16 mouse cellular contexts compared by ENCODE assay signal in genomic region chr5:142417104-142417503, GRCm38 (mm10). TPM values are rescaled to one million over a fixed set of nuclear protein-coding genes. Genes with fewer than 3 reads are reported as not detected.
A peak's percentile ranks its signal among the peaks of the same experiment; 100 is the strongest.
DNase-seq lines count a peak whose midpoint lies in the region; ATAC-seq lines count a peak whose summit lies in the region.
"Had no signal": no experiment of that assay in that cellular context is flagged by ENCODE, and none has a peak within 500 bp of the region (broad histone marks: within the 10 kb centered on the region; RNA-seq: fewer than 3 reads in every experiment).

No protein-coding gene starts in this region.

- WGBS in liver, embryonic 11.5 days: 71% methylated on average over 3 of the region's 3 CpGs
- WGBS in forebrain, embryonic 11.5 days: 67% methylated on average over 3 of the region's 3 CpGs

- no peak overlapping the region for H3K4me2 ChIP-seq in liver, embryonic 11.5 days
- no peak overlapping the region for H3K4me2 ChIP-seq in forebrain, embryonic 11.5 days (ENCODE audit: low read depth, low read length, severe bottlenecking)
- H3K4me2 ChIP-seq: hindbrain, embryonic 12.5 days; midbrain, embryonic 12.5 days had no signal

- peaks cover 41% of the 10 kb centered on the region for H3K4me1 ChIP-seq in liver, embryonic 11.5 days (replicated peaks; ENCODE audit: control insufficient read depth, insufficient read depth, low read length)
- H3K4me1 ChIP-seq in forebrain, embryonic 11.5 days (replicated peaks; ENCODE audit: control insufficient read depth, insufficient read depth, low read length): peaks cover 8% of the 10 kb centered on the region; the same call in 1 of the 2 replicates

- no peak for ATAC-seq in liver, embryonic 11.5 days (replicated peaks; ENCODE audit: low FRiP score)
- ATAC-seq in forebrain, embryonic 11.5 days (replicated peaks; ENCODE audit: low FRiP score): no peak
- ATAC-seq: forebrain, embryonic 16.5 days; intestine, postnatal 0 days; Patski had no signal

- no peak overlapping the region for H3K9ac ChIP-seq in liver, embryonic 11.5 days (ENCODE audit: low read depth, low read length)
- H3K9ac ChIP-seq in forebrain, embryonic 11.5 days (ENCODE audit: low read length): no peak overlapping the region
- H3K9ac ChIP-seq: hindbrain, embryonic 12.5 days; midbrain, embryonic 12.5 days had no signal

- H3K27ac ChIP-seq in liver, embryonic 11.5 days (ENCODE audit: low read depth, low read length): peak overlapping the region; percentile 59; the same call in 1 of the 2 replicates
- H3K27ac ChIP-seq in forebrain, embryonic 11.5 days (ENCODE audit: low read depth, low read length): no peak overlapping the region
- H3K27ac ChIP-seq: hindbrain, embryonic 12.5 days had no signal

- no peaks in the 10 kb centered on the region for H3K9me3 ChIP-seq in liver, embryonic 11.5 days (ENCODE audit: control insufficient read depth, low read length)
- no peaks in the 10 kb centered on the region for H3K9me3 ChIP-seq in forebrain, embryonic 11.5 days (ENCODE audit: control insufficient read depth, low read length)
- H3K9me3 ChIP-seq: heart, embryonic 13.5 days; hindbrain, embryonic 12.5 days; midbrain, embryonic 12.5 days had no signal

- no peak overlapping the region for H3K4me3 ChIP-seq in liver, embryonic 11.5 days (ENCODE audit: low read depth, low read length)
- H3K4me3 ChIP-seq in forebrain, embryonic 11.5 days (ENCODE audit: low read depth, low read length): no peak overlapping the region
- H3K4me3 ChIP-seq: heart, embryonic 13.5 days; hindbrain, embryonic 12.5 days; midbrain, embryonic 12.5 days had no signal

- H3K27me3 ChIP-seq in liver, embryonic 11.5 days (replicated peaks; ENCODE audit: control insufficient read depth, insufficient read depth, low read length): no peaks in the 10 kb centered on the region
- H3K27me3 ChIP-seq in forebrain, embryonic 11.5 days (ENCODE audit: control insufficient read depth, insufficient read depth, low read length): no peaks in the 10 kb centered on the region
- H3K27me3 ChIP-seq: heart, embryonic 13.5 days; hindbrain, embryonic 12.5 days; midbrain, embryonic 12.5 days; Patski had no signal

- H3K36me3 ChIP-seq in liver, embryonic 11.5 days (ENCODE audit: control insufficient read depth, insufficient read depth, low read length): peaks cover 4% of the 10 kb centered on the region; the same call in 1 of the 2 replicates
- no peaks in the 10 kb centered on the region; the same call in 1 of the 2 replicates for H3K36me3 ChIP-seq in forebrain, embryonic 11.5 days (ENCODE audit: control insufficient read depth, insufficient read depth, low read length)

- DNase-seq in kidney, adult 9 months: peak; percentile 57
- DNase-seq in kidney, postnatal 14 days: no peak
- peak; percentile 27 to 29 for DNase-seq in spleen, postnatal 36 days (ENCODE audit: low spot score in 2 of 2)
- DNase-seq in spleen, postnatal 4 days (ENCODE audit: low spot score in 2 of 2): no peak
- DNase-seq in liver, embryonic 11.5 days (ENCODE audit: low spot score): no peak
- no peak for DNase-seq in forebrain, embryonic 11.5 days (ENCODE audit: low spot score)
- no peak for DNase-seq in layer of hippocampus, adult 8-10 months (ENCODE audit: low spot score in 2 of 2)
- DNase-seq: cerebellum, adult 18-20 months; gastrocnemius, postnatal 10 days; lung, postnatal 36 days had no signal

RNA-seq across cellular contexts. Expression of gene Foxk1, which starts 15.8 kb away (rescaled TPM):
- 3.1 and 4.0 TPM in 2 replicates for polyA plus RNA-seq in liver, embryonic 11.5 days (2014; fragmentation: Nextera tagmentation; extraction: Ambion mirVana)
- polyA plus RNA-seq in forebrain, embryonic 11.5 days (2014; fragmentation: Nextera tagmentation; extraction: Ambion mirVana): 5.0 and 6.1 TPM in 2 replicates
- 10 to 100 TPM; 45.5 to 49.7 (median 48.7) TPM for total RNA-seq in layer of hippocampus, adult 8-10 months (2022)

RNA-seq across cellular contexts. Expression of gene Ap5z1, which starts 46.6 kb away (rescaled TPM):
- 11.7 and 11.9 TPM in 2 replicates for polyA plus RNA-seq in liver, embryonic 11.5 days (2014; fragmentation: Nextera tagmentation; extraction: Ambion mirVana)
- polyA plus RNA-seq in forebrain, embryonic 11.5 days (2014; fragmentation: Nextera tagmentation; extraction: Ambion mirVana): 12.8 and 13.1 TPM in 2 replicates
- total RNA-seq in layer of hippocampus, adult 8-10 months (2022): 10 to 100 TPM; 22.8 to 30.2 (median 26.2) TPM

Comparison
In these comparisons a context has a peak if more than half of its experiments do, and no peak if none do; other contexts are left out.
1. DNase-seq: peak in kidney, adult 9 months (single experiment) and spleen, postnatal 36 days (2 of 2); none in kidney, postnatal 14 days (single experiment), spleen, postnatal 4 days (0 of 2), liver, embryonic 11.5 days (single experiment), forebrain, embryonic 11.5 days (single experiment) and layer of hippocampus, adult 8-10 months (0 of 2).